Mouse (Mus musculus) kidney, postnatal 14 days (tissue): ENCODE data around the gene Acta2.

Source experiments
- DNase-seq: peaks from one replicate; pipeline ENCODE4 v3.0.0; 2022; ENCODE audit warnings: mixed read lengths

The Acta2 gene

DNA sequence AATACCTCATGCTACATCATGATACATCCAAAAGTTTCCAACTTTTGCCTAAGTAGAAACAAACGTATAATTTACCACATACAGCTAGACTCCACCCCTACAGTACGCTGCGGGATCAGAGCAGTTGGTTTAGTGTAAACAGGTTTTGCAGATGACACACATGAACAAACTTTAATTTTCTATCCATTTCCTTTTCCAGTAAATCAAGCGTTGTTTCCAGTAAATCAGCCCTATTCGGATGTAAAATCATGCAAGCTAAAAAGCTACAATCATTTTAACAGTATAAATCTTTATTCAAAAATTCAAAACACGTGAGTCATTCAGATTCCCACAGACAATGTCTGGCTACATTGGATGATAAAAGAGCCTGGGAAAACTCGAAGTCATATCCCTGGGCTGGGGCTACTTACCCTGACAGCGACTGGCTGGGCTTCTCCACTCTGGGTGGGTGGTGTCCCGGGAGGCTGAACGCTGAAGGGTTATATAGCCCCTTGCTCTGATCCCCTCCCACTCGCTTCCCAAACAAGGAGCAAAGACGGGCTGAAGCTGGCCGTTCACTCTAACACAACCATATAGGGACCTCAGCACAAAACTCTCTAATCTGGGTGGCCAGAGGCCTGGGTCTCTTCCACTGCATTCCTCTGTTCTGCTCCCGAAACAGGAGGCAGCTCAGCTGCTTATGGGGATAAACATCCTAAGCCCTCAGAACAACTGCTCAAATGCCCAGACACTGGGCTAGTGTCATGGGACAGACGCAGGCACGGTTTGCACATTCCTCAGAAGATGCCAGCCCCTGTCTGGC lies at the start of gene Acta2:
Acta2 (minus strand) TSS at position 711 of the 802 bp plus-strand sequence.
- peak; percentile 57 for DNase-seq

DNA sequence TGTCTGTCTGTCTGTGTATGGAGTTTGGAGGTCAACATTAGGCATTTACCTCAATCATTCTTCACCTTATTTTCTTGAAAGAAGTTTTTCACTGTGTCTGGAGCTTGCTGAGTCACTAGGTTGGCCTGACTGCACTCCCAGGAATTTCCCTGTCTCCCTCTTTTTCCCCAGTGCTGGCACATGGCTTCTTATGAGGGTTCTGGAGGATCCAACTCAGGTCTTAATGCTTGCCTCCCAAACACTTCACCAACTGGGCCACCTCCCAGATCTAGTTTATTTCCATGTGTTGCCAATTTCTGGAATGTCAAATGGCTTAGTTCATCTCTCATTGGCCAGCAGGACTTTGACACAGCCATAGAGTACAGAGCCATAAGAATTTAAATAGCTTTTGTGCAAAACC lies 49.5 kb upstream of the Acta2 start:
- no peak for DNase-seq

DNA sequence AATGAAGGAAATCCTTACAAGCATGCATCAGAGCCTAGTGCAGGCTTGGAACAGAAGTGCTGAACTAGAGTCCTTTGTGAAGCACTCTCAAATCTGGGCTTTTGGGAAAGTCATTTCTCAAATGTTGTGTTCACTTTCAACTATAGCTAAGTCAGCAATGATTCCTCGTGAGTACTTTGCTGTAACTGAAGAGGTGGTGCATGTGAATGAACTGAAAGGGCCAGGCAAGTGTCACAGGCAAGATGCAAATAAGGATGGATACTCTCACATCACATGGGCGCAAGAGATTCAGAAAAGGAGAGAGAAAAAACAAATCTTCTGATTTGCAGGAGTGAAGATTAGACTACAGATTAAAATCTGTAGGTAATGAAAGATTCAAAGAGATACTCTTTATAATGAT lies 45.0 kb upstream of the Acta2 start:
- DNase-seq: no peak

DNA sequence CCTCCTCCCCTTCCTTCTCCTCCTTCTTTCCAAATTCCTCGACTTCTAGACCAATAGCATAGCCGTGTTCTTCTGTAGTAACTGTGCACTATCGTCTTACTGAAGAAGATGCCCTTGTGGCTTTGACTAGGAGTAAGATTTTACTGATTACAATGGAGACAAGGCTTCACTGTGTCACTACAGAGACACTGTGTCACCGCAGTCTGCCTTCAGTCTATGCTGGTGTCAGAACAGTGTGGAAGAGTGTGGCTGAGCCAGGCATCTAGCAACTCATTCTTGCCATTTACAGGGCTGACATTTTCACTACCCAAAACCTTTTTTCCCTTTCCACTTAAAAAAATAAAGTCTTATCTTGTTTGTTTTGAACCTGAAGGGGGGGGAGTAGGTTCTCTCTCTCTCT lies 43.8 kb upstream of the Acta2 start:
- no peak for DNase-seq

GRCm38 (mm10) chr19:34298531-34298930 lies 43.1 kb upstream of the Acta2 start:
- DNase-seq: no peak

DNA sequence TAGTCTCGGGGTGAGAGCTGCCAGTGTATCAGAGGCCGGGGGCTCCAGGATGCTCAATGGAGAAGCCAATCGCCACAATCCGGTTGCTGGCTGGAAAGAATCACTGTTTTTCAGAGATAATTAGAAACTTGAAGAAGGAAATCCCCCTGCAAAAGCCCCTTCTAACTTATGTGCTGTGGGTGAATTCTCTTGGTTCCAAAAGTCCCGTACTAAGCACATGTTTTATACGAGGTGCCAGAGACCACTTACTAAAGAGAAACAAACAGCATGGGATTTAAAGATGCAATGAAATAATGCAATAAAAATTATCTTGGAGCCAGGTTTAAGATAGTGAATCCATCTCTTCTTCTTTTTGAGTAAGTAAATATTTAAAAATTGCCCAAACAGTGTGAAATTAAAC lies 40.1 kb upstream of the Acta2 start:
- DNase-seq: no peak

DNA sequence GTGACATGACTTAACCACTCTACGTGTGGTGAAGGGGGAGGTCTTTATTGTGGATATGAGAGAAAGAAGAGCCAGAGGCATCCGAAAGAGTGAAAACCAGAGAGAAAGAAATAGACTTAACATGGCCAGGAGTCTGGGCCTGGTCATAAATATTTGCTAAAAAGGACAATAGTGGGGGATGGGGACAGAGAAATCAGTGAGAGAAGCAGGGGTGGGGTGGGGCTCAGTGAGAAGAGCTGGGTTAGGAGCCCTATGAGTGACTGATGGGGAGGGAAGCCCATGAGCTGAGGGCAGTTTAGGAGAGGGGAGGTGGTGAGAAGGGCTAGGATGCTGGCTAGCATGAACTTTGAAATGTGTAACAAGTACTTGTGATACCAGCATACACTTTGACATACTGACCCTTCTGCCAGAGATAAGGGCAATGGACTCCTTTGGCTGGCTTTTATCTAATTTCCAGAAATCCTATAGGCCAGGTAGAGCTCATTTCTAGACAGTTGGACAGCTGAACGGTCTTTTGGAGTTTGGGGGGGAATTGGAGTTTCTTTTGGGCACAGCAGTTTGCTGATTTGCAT lies 38.1 kb upstream of the Acta2 start:
- DNase-seq: no peak

- DNase-seq: no peak
These were observed 37.3 kb upstream of the Acta2 start for GRCm38 (mm10) chr19:34292701-34293100.

GRCm38 (mm10) chr19:34291956-34292355 lies 36.6 kb upstream of the Acta2 start:
- no peak for DNase-seq

DNA sequence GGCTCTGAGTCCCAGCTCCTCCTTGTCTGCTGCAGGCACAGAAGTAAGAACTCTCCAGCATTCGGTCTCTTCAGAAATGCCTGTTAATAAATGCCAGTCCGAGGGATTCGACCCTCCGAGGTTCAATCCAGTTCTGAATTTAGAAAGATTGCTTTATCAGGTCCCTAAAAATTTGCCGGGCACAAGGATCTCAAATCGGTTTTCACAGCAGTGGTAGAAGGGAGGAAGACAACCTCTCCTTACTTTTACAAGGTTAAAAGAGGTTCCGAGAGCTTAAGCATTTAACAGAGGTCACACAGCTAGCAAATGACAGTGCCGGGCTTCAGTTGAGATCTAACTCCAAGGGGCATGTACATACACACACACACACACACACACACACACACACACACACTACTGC lies 36.0 kb upstream of the Acta2 start:
- DNase-seq: no peak

- DNase-seq: peak; percentile 31
These were observed 35.5 kb upstream of the Acta2 start for GRCm38 (mm10) chr19:34290872-34291341.

DNA sequence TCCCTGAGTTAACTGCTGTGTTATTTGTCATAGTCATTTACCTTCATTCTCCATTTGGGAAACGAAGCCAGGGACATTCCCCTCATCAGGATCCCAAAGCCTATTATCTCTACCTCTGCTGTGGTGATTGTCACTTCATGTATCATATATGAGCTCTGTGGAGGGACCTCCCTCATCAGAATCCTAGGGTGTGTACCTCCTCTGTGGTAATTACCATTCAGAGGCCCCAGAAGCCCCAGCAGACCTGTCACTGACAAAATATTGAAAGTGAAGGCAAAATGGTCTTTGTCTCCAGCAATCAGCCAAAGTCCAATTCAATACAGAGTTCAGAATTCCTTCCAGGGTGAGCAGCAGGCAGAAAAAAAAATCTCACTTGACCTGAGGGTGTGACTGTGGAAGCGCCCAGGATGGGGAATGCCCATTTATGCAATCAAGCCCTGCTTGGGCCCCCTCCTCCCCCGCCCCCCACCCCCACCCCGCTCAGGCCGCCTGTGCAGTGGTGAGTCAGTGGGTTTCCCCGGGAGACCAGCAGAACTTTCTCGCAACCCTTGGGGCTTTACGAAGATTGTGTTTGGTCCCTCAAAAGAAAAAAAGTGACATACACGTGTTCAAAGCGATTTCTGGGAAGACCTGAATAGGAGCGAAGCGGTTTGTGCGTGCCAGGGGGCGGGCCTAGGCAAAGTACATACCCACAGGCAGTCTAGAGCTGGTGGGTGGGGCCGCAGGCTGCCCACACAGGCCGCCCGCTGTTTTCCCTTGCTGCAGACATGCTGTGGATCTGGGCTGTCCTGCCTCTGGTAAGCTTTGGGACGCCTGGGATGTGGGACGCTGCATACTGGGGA lies 34.8 kb upstream of the Acta2 start, which contains the start of gene Fas:
Fas (plus strand) TSS at position 719 of the 842 bp plus-strand sequence.
- peak; percentile 89 for DNase-seq

DNA sequence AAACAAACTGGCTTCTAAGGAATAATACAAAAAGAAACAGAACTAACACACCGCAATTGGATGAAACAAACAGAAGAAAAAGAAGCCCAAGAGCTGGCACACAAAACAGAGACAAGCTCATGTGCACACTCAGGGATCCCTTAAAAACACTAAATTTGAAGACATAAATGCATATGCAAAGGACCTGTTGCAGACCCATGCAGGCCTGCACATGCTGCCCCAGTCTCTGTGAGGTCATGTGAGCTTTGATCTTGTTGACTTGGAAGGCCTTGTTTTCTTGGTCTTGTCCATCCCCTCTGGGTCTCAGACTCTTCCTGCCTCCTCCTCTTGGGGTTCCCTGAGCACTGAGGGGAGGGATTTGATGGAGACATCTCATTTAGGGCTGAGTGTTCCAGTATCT lies 33.3 kb upstream of the Acta2 start:
- no peak for DNase-seq

GRCm38 (mm10) chr19:34287656-34288415 lies 32.4 kb upstream of the Acta2 start:
- DNase-seq: no peak

GRCm38 (mm10) chr19:34287221-34287620 lies 31.8 kb upstream of the Acta2 start:
- DNase-seq: no peak

DNA sequence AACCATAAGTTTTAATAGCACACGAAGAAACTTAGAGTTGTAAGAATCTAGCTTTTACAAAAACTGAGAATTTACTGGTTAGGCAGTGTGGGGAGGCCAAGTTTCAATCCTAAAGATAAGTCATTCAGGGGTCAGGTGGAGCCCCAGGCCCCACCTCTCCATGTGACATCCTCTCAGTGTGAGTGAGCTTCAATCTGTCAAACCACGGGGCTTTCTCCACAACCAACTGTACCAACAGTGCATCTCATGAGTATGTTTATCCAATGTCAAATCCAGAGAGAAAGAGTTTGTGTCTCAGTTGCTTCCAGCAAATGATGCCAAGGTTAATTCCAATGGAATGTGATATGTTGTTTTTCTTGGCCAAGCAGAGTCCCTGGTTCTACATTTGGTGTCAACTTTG lies 29.4 kb upstream of the Acta2 start:
- no peak for DNase-seq

DNA sequence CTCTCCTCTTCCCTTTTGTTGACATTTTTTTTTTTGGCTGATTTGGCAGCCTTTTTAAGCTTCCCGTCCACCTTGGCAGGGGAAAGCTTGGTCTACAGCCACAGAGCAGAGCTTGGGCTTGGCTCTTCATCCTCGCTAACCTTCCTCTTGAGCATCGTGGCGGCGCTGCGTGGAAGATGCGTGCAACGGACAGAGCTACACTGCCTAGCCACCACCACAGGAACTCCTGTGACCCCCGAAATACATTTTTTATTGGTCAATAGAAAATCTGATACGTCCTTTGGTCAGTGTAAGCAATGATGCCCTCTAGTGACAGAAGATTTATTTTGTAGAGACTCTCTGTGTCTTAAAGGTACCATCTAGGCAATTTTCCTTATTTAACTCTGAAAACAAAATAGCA lies 29.0 kb upstream of the Acta2 start:
- DNase-seq: peak; percentile 17

DNA sequence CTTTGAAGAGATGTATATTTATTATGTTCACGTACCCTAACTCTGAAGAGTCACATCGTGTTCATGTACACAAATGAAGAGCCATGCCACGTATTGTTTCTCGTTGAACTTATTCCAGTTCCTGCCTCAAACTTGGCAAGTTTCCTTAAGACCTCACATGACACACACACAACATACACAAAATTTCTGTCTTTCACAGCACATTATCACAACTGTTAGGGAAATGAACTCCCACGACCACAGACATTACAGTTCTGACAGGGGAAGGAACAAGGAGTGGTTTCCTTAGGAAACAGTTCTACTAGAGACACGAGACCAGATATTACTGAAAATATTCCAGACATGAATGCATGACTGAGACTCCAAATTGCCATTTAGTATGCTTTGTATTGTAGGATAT lies 28.2 kb upstream of the Acta2 start:
- DNase-seq: peak; percentile 47

GRCm38 (mm10) chr19:34278078-34278477 lies 22.7 kb upstream of the Acta2 start:
- DNase-seq: no peak

GRCm38 (mm10) chr19:34273073-34273472 lies 17.7 kb upstream of the Acta2 start:
- DNase-seq: no peak

DNA sequence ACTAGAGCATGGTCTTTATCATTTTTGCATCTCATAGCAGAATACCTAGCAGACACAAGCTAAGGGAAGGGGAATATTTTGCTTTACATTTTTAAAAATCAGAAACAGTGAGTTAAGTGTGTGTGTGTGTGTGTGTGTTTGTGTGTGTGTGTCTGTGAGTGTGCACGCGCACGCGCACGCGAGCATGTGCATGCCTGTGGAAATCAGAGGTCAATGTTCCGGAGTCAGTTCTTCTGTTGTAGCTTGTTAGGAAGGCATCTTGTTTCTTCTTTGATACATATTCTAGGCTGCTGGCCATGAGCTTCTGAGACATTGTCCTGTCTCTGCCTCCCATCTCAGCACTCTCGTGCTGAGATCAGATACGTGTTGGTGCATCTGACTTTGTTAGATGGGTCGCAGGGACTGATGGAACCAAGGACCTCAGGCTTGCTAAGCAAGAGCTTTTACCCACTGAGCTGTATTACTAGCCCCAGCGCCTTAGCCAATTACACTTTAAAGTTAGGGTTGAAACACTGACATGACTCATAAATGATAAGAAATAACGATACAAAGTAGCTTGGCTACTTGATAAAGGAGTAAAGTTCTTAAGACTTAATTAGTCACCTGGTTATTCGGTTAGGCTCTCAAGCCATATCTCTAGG lies 15.6 kb upstream of the Acta2 start:
- DNase-seq: no peak

DNA sequence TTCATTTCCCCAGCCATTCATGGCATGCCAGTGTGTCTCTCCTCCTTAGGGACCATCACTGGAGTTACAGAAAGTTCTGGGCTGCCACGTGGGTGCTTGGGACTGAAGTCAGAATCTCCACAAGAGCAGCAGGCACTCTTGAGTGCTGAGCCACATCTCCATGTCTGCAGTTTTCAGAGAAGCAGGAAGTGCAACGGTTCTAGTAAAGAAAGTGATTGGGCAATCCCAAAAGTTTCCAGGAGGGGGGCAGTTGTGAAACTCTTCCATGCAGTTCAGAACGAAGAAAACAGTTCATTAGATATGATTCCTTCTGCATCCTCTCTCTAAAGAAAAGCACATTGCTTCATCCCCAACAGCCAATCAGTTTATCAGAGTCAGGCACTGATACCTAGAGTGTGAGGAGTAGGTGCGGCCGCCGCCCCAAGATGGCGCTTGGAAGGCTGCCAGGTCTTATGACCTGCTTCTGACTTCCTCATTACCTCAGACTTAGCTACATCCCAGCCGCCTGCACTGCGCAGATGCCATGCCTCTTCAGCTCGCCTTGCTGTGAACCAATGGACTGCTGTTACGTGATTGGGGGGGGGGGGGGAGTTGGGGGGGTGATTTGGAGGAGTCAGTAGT lies 14.8 kb upstream of the Acta2 start:
- no peak for DNase-seq
